Mouse (Mus musculus): ENCODE measurements around the gene Tex9. TPM values are rescaled to one million over a fixed set of nuclear protein-coding genes. Genes with fewer than 3 reads are reported as not detected.

Gene Tex9
- polyA plus RNA-seq, 1 experiment from 2014 or later = 24.8 TPM

- Histone ChIP-seq H3K9ac (no peak overlapping the region), H3K36me3 (peaks cover 26% of the 10 kb centered on the region; the same call in 1 of the 2 replicates), H3K9me3 (no peaks in the 10 kb centered on the region), H3K4me2 (no peak overlapping the region), H3K4me1 (no peaks in the 10 kb centered on the region), H3K27me3 (no peaks in the 10 kb centered on the region), H3K27ac (no peak overlapping the region), H3K4me3 (no peak overlapping the region)
- no peak for ATAC-seq (ENCODE audit: borderline replicate concordance, extremely low read depth, low FRiP score, low TSS enrichment)
- 68% methylated on average over 6 of the region's 6 CpGs for WGBS
These were observed 40.9 kb downstream of the Tex9 start for GRCm38 (mm10) chr9:72451111-72451510.

DNA sequence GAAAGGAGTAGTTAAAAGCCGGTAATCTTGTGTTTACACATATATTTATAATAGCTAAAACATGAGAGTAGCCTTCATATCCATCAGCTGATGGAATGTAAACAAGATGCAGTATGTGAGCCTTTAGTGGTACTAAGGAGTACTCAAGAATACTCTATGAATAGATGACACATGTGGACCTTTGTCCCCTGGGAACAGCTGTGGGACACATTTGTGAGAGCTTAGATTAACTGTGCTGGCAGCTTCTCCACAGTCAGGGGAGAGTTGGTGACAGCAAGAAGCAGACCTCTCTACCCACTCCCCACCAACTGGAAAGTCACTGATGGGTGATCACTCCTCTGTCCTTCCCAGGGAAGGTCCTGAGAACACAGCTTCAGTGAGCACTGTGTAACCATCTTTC, 41.6 kb downstream of the Tex9 start:
- 56% methylated on average over 1 of the region's 1 CpGs for WGBS

DNA sequence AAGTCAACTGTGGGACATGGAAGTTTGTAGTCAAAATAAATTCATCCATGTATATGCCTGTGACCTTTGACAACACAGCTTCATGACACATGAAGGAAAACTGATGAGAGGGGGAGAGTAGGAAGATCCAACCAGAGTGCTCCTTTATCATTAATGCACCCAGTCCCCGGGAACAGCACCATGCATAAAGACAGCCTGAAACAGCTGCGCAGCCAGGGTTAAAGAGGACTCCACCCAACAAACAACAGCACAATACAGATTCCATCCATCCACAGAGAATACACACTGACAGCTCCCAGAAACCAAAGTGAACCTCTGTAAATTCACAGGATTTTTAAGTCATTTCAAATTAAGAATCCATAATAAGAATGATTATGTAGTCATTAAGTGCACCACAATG, 42.2 kb downstream of the Tex9 start:
- Histone ChIP-seq H3K4me2 (no peak overlapping the region; the same call in 1 of the 2 replicates), H3K27ac (no peak overlapping the region), H3K36me3 (peaks cover 28% of the 10 kb centered on the region), H3K4me1 (no peaks in the 10 kb centered on the region), H3K9me3 (no peaks in the 10 kb centered on the region), H3K9ac (no peak overlapping the region), H3K4me3 (no peak overlapping the region), H3K27me3 (no peaks in the 10 kb centered on the region)
- no peak for ATAC-seq (ENCODE audit: borderline replicate concordance, extremely low read depth, low FRiP score, low TSS enrichment)
- 82% methylated on average over 2 of the region's 2 CpGs for WGBS

More for the DNA sequence above, 41.6 kb downstream of the Tex9 start:
- Histone ChIP-seq H3K4me3 (no peak overlapping the region), H3K27me3 (no peaks in the 10 kb centered on the region), H3K9me3 (no peaks in the 10 kb centered on the region), H3K36me3 (peaks cover 31% of the 10 kb centered on the region), H3K4me2 (no peak overlapping the region), H3K4me1 (no peaks in the 10 kb centered on the region), H3K27ac (no peak overlapping the region), H3K9ac (no peak overlapping the region)
- ATAC-seq (ENCODE audit: borderline replicate concordance, extremely low read depth, low FRiP score, low TSS enrichment) = no peak

DNA sequence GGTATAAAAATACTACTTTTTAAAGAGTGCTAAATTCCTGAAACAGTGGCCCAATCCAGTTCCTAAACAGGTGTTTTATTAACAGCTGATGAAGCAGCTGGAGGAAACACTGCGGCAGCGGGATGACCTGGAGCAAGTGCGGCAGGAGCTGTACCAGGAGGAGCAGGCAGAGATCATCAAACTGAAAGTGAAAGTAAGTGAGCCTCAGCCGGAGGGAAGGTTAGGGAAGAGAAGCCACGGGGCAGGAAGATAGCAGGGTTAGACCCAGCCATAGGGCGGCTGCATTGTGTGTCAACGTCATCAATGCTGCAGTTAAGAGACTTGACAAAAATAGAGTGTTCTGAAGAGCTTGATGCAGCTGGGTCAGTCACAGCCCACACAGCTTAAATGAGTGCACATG, 42.6 kb downstream of the Tex9 start:
- H3K4me1 ChIP-seq = no peaks in the 10 kb centered on the region

DNA sequence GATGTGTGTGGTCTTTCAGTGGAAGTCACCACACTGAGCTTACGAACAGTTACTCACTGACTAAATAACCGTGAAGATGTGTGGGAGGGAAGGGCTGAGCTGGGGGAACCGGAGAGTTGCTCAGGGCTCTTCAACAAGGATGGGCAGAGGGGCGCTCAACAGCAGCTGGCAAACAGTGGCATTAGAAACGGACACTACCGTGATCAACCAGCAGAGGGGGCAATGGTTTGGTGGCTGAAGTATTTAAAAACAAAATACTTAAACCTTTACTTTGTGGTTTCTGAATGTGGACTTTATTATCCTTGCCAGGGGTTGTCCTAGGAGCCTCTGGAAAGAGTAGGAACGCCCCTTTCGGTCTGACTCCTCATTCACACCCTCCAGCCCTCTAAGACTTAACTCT, 44.0 kb downstream of the Tex9 start:
- Histone ChIP-seq H3K9ac (no peak overlapping the region), H3K36me3 (peaks cover 23% of the 10 kb centered on the region), H3K4me2 (no peak overlapping the region), H3K4me3 (no peak overlapping the region), H3K27ac (no peak overlapping the region), H3K9me3 (no peaks in the 10 kb centered on the region), H3K27me3 (no peaks in the 10 kb centered on the region), H3K4me1 (no peaks in the 10 kb centered on the region)
- 53% methylated on average over 8 of the region's 8 CpGs for WGBS
- no peak for ATAC-seq (ENCODE audit: borderline replicate concordance, extremely low read depth, low FRiP score, low TSS enrichment)

More for the DNA sequence above, 42.6 kb downstream of the Tex9 start:
- H3K36me3 ChIP-seq = peaks cover 28% of the 10 kb centered on the region
- H3K9ac ChIP-seq = no peak overlapping the region
- H3K4me2 ChIP-seq = peak overlapping the region; percentile 14; the same call in 1 of the 2 replicates
- H3K27ac ChIP-seq = no peak overlapping the region
- H3K27me3 ChIP-seq = no peaks in the 10 kb centered on the region
- H3K9me3 ChIP-seq = no peaks in the 10 kb centered on the region
- 73% methylated on average over 7 of the region's 7 CpGs for WGBS
- no peak for ATAC-seq (ENCODE audit: borderline replicate concordance, extremely low read depth, low FRiP score, low TSS enrichment)
- no peak overlapping the region for H3K4me3 ChIP-seq

GRCm38 (mm10) chr9:72441927-72442715, 49.9 kb downstream of the Tex9 start:
- Histone ChIP-seq H3K27me3 (no peaks in the 10 kb centered on the region), H3K9ac (no peak overlapping the region), H3K4me1 (peaks cover 15% of the 10 kb centered on the region), H3K9me3 (no peaks in the 10 kb centered on the region), H3K27ac (no peak overlapping the region), H3K36me3 (peaks cover 8% of the 10 kb centered on the region), H3K4me3 (no peak overlapping the region), H3K4me2 (no peak overlapping the region)
- 83% methylated on average over 10 of the region's 10 CpGs for WGBS
- ATAC-seq (ENCODE audit: borderline replicate concordance, extremely low read depth, low FRiP score, low TSS enrichment) = no peak

GRCm38 (mm10) chr9:72440948-72441926, 50.8 kb downstream of the Tex9 start:
- 45% methylated on average over 8 of the region's 8 CpGs for WGBS

GRCm38 (mm10) chr9:72440358-72440757, 51.7 kb downstream of the Tex9 start:
- H3K9me3 ChIP-seq = no peaks in the 10 kb centered on the region
- no peaks in the 10 kb centered on the region for H3K36me3 ChIP-seq
- peaks cover 15% of the 10 kb centered on the region for H3K4me1 ChIP-seq
- H3K27ac ChIP-seq = no peak overlapping the region
- H3K4me3 ChIP-seq = no peak overlapping the region
- H3K9ac ChIP-seq = no peak overlapping the region
- 84% methylated on average over 4 of the region's 4 CpGs for WGBS
- H3K4me2 ChIP-seq = no peak overlapping the region
- H3K27me3 ChIP-seq = no peaks in the 10 kb centered on the region
- ATAC-seq (ENCODE audit: borderline replicate concordance, extremely low read depth, low FRiP score, low TSS enrichment) = no peak

More at GRCm38 (mm10) chr9:72440948-72441926, 50.8 kb downstream of the Tex9 start:
- H3K9ac ChIP-seq = no peak overlapping the region
- no peak overlapping the region for H3K4me2 ChIP-seq
- no peak for ATAC-seq (ENCODE audit: borderline replicate concordance, extremely low read depth, low FRiP score, low TSS enrichment)
- no peak overlapping the region for H3K27ac ChIP-seq
- no peak overlapping the region for H3K4me3 ChIP-seq
- H3K9me3 ChIP-seq = no peaks in the 10 kb centered on the region
- peaks cover 6% of the 10 kb centered on the region for H3K36me3 ChIP-seq
- no peaks in the 10 kb centered on the region for H3K27me3 ChIP-seq
- H3K4me1 ChIP-seq = peaks cover 15% of the 10 kb centered on the region

DNA sequence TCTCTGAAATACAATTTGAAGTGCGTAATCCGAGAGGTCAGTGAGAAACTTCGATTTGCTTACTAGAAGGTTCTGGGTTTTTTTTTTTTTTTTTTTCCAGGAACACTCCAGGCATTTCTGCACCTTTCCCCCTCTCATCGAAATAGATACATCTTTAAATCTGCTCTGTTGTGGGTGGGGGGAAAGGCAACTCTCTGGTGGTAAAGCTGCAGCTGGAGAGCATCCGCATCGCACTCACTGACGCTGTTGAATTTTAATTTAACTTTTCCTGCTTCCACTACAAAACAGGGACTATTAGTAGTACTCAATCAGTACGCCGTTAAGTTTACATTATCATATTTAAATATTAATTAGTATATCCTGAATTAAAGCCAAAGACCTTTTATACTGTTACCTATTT, 53.3 kb downstream of the Tex9 start:
- Histone ChIP-seq H3K9me3 (no peaks in the 10 kb centered on the region), H3K36me3 (no peaks in the 10 kb centered on the region), H3K4me1 (peaks cover 15% of the 10 kb centered on the region), H3K4me2 (peak overlapping the region; percentile 98), H3K27me3 (no peaks in the 10 kb centered on the region), H3K9ac (peak overlapping the region; percentile 41), H3K4me3 (peak overlapping the region; percentile 59), H3K27ac (no peak overlapping the region)
- no peak for ATAC-seq (ENCODE audit: borderline replicate concordance, extremely low read depth, low FRiP score, low TSS enrichment)
- 2% methylated on average over 9 of the region's 9 CpGs for WGBS

- peak within 1 kb of the TSS; percentile 71 for H3K27ac ChIP-seq
- 2% methylated on average over 43 of the region's 43 CpGs for WGBS
- H3K36me3 ChIP-seq = no peaks in the 10 kb centered on the region
- H3K9ac ChIP-seq = peak within 1 kb of the TSS; percentile 44
- H3K4me1 ChIP-seq = peaks cover 15% of the 10 kb centered on the region
- peak; percentile 99 for ATAC-seq (ENCODE audit: borderline replicate concordance, extremely low read depth, low FRiP score, low TSS enrichment)
- no peaks in the 10 kb centered on the region for H3K9me3 ChIP-seq
- H3K4me2 ChIP-seq = peak within 1 kb of the TSS; percentile 98
- H3K27me3 ChIP-seq = no peaks in the 10 kb centered on the region
- H3K4me3 ChIP-seq = peak within 1 kb of the TSS; percentile 59
These were observed 54.0 kb downstream of the Tex9 start, which contains the start of gene Mns1 for GRCm38 (mm10) chr9:72437822-72438701. Gene Mns1 (plus strand): TSS chr9:72438011.

GRCm38 (mm10) chr9:72434876-72435275, 57.1 kb downstream of the Tex9 start:
- peaks cover 11% of the 10 kb centered on the region for H3K4me1 ChIP-seq

More at GRCm38 (mm10) chr9:72434876-72435275, 57.1 kb downstream of the Tex9 start:
- Histone ChIP-seq H3K27ac (no peak overlapping the region), H3K27me3 (no peaks in the 10 kb centered on the region), H3K4me2 (no peak overlapping the region), H3K4me3 (no peak overlapping the region), H3K9me3 (no peaks in the 10 kb centered on the region), H3K9ac (no peak overlapping the region), H3K36me3 (no peaks in the 10 kb centered on the region)
- WGBS = 66% methylated on average over 9 of the region's 9 CpGs
- ATAC-seq (ENCODE audit: borderline replicate concordance, extremely low read depth, low FRiP score, low TSS enrichment) = no peak
